In the genomic region with DNA sequence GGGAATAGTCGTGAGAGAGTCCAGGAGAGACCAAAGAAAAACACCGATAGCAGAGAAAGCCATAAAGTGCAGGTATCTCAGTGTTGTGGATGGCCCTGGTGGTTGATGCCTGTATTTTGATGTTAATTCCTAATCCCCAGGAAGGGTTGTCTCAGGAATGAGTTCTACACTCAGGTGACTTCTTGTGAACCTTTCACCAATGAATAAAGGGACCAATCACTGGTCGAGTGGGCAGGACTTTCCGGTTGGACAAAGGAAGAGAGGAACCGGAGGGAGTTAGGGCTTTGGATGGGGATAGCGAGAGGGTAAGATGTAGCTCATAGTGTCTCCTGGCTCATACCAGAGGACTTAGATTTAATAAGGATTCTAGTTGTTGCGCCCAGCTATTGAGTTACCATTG, we compare ENCODE assay signal across 10 mouse cellular contexts. TPM values are rescaled to one million over a fixed set of nuclear protein-coding genes. Genes with fewer than 3 reads are reported as not detected.
DNase-seq lines count a peak whose midpoint lies in the region; ATAC-seq lines count a peak whose summit lies in the region.
"Had no signal": no experiment of that assay in that cellular context is flagged by ENCODE, and none has a peak within 500 bp of the region (broad histone marks: within the 10 kb centered on the region; RNA-seq: fewer than 3 reads in every experiment).

No protein-coding gene starts in this region.

- H3K9ac ChIP-seq in heart, embryonic 15.5 days, result 0 out of 2 replicates have a peak overlapping the region, but pooled peaks have one; percentile 34
- H3K9ac ChIP-seq in intestine, embryonic 14.5 days (ENCODE audit: low read length), result no peak overlapping the region

- no peaks in the 10 kb centered on the region for H3K27me3 ChIP-seq in heart, embryonic 15.5 days
- no peaks in the 10 kb centered on the region for H3K27me3 ChIP-seq in intestine, embryonic 14.5 days (replicated peaks; ENCODE audit: control insufficient read depth, insufficient read depth, low read length)
- H3K27me3 ChIP-seq in limb, embryonic 10.5 days (ENCODE audit: low read depth, poor library complexity, severe bottlenecking), result no peaks in the 10 kb centered on the region

- no peak overlapping the region for H3K27ac ChIP-seq in heart, embryonic 15.5 days
- H3K27ac ChIP-seq in intestine, embryonic 14.5 days (ENCODE audit: low read depth), result no peak overlapping the region
- H3K27ac ChIP-seq in limb, embryonic 10.5 days, result no peak overlapping the region

- ATAC-seq in heart, embryonic 15.5 days (replicated peaks; ENCODE audit: insufficient number of reproducible peaks, insufficient read depth, low FRiP score, low read depth), result no peak
- ATAC-seq in intestine, embryonic 14.5 days (replicated peaks; ENCODE audit: low FRiP score, low TSS enrichment, low read depth), result no peak
- ATAC-seq: forebrain, embryonic 16.5 days had no signal

- 17% methylated on average over 7 of the region's 7 CpGs for WGBS in heart, embryonic 15.5 days
- WGBS in intestine, embryonic 14.5 days, result 19% methylated on average over 7 of the region's 7 CpGs
- WGBS in limb, embryonic 10.5 days, result 16% methylated on average over 7 of the region's 7 CpGs

- DNase-seq in heart, postnatal 25 days (ENCODE audit: low spot score), result no peak
- peak; percentile 76 for DNase-seq in WW6 (ENCODE audit: low read depth, low spot score)
- no peak for DNase-seq in intestine, embryonic 14.5 days (ENCODE audit: low spot score)
- no peak for DNase-seq in limb, embryonic 10.5 days (ENCODE audit: low spot score)
- DNase-seq in c-Kit-positive CD71-positive TER-119-positive erythroid progenitor cells, embryonic 14.5 days (ENCODE audit: low spot score), result no peak
- no peak for DNase-seq in lung, adult 18-20 months
- DNase-seq in right cerebral cortex, postnatal 10 days (ENCODE audit: low spot score in 2 of 2), result no peak
- DNase-seq: lung, adult 2 months had no signal

- 0 out of 2 replicates have a peak, but pooled peaks cover 3% of the 10 kb centered on the region for H3K4me1 ChIP-seq in heart, embryonic 15.5 days (replicated peaks)
- no peaks in the 10 kb centered on the region for H3K4me1 ChIP-seq in intestine, embryonic 14.5 days (replicated peaks; ENCODE audit: control insufficient read depth, insufficient read depth, low read length)
- no peaks in the 10 kb centered on the region for H3K4me1 ChIP-seq in limb, embryonic 10.5 days

- H3K4me3 ChIP-seq in heart, embryonic 15.5 days, result peak overlapping the region; percentile 33
- H3K4me3 ChIP-seq in intestine, embryonic 14.5 days (ENCODE audit: low read depth, low read length), result 0 out of 2 replicates have a peak overlapping the region, but pooled peaks have one; percentile 8
- H3K4me3 ChIP-seq in limb, embryonic 10.5 days, result peak overlapping the region; percentile 23; the same call in 1 of the 2 replicates

- H3K4me2 ChIP-seq in heart, embryonic 15.5 days, result peak overlapping the region; percentile 42
- peak overlapping the region; percentile 11 for H3K4me2 ChIP-seq in intestine, embryonic 14.5 days (ENCODE audit: low read length)

- H3K36me3 ChIP-seq in heart, embryonic 15.5 days, result no peaks in the 10 kb centered on the region
- H3K36me3 ChIP-seq in intestine, embryonic 14.5 days (ENCODE audit: control insufficient read depth, insufficient read depth, low read length), result no peaks in the 10 kb centered on the region
- peaks cover 3% of the 10 kb centered on the region; the same call in 1 of the 2 replicates for H3K36me3 ChIP-seq in limb, embryonic 10.5 days

- no peaks in the 10 kb centered on the region for H3K9me3 ChIP-seq in heart, embryonic 15.5 days (replicated peaks)
- no peaks in the 10 kb centered on the region for H3K9me3 ChIP-seq in intestine, embryonic 14.5 days (ENCODE audit: control insufficient read depth, low read length)
- no peaks in the 10 kb centered on the region for H3K9me3 ChIP-seq in limb, embryonic 10.5 days (replicated peaks)

- intact Hi-C loops in heart, postnatal 25 days (cut with DNase I), result no loop called here

RNA-seq across cellular contexts. Expression of a gene that starts 9.2 kb away (rescaled TPM):
- 33.9 and 37.7 TPM in 2 replicates for polyA plus RNA-seq in heart, embryonic 15.5 days (2015; fragmentation: Nextera tagmentation; extraction: Ambion mirVana)
- total RNA-seq in heart, postnatal 25 days (2021), result 10 to 100 TPM; 21.9 to 22.2 TPM
- polyA plus RNA-seq in intestine, embryonic 14.5 days (2014; fragmentation: Nextera tagmentation; extraction: Ambion mirVana), result 43.8 and 51.1 TPM in 2 replicates
- polyA plus RNA-seq in limb, embryonic 10.5 days (2016; fragmentation: Nextera tagmentation; extraction: Ambion mirVana), result 44.3 and 50.5 TPM in 2 replicates

RNA-seq across cellular contexts. Expression of a gene that starts 24.9 kb away (rescaled TPM):
- 83.6 and 85.0 TPM in 2 replicates for polyA plus RNA-seq in heart, embryonic 15.5 days (2015; fragmentation: Nextera tagmentation; extraction: Ambion mirVana)
- 10 to 100 TPM; 80.7 to 81.5 TPM for total RNA-seq in heart, postnatal 25 days (2021)
- polyA plus RNA-seq in intestine, embryonic 14.5 days (2014; fragmentation: Nextera tagmentation; extraction: Ambion mirVana), result 105 and 114 TPM in 2 replicates
- polyA plus RNA-seq in limb, embryonic 10.5 days (2016; fragmentation: Nextera tagmentation; extraction: Ambion mirVana), result 99.6 and 101 TPM in 2 replicates

RNA-seq across cellular contexts. Expression of a gene that starts 25.7 kb away (rescaled TPM):
- 31.2 and 33.2 TPM in 2 replicates for polyA plus RNA-seq in heart, embryonic 15.5 days (2015; fragmentation: Nextera tagmentation; extraction: Ambion mirVana)
- 10 to 100 TPM; 26.1 to 29.9 TPM for total RNA-seq in heart, postnatal 25 days (2021)
- 31.1 and 34.6 TPM in 2 replicates for polyA plus RNA-seq in intestine, embryonic 14.5 days (2014; fragmentation: Nextera tagmentation; extraction: Ambion mirVana)
- polyA plus RNA-seq in limb, embryonic 10.5 days (2016; fragmentation: Nextera tagmentation; extraction: Ambion mirVana), result 32.8 and 36.3 TPM in 2 replicates

RNA-seq across cellular contexts. Expression of a gene that starts 25.7 kb away (rescaled TPM):
- 77.2 and 91.0 TPM in 2 replicates for polyA plus RNA-seq in heart, embryonic 15.5 days (2015; fragmentation: Nextera tagmentation; extraction: Ambion mirVana)
- total RNA-seq in heart, postnatal 25 days (2021), result 10 to 100 TPM; 74.3 to 84.4 TPM
- polyA plus RNA-seq in intestine, embryonic 14.5 days (2014; fragmentation: Nextera tagmentation; extraction: Ambion mirVana), result 48.2 and 51.4 TPM in 2 replicates
- 149 TPM in 2 replicates for polyA plus RNA-seq in limb, embryonic 10.5 days (2016; fragmentation: Nextera tagmentation; extraction: Ambion mirVana)

RNA-seq across cellular contexts. Expression of a gene that starts 32.0 kb away (rescaled TPM):
- polyA plus RNA-seq in heart, embryonic 15.5 days (2015; fragmentation: Nextera tagmentation; extraction: Ambion mirVana), result 44.9 and 55.6 TPM in 2 replicates
- 10 to 100 TPM; 19.7 to 21.3 TPM for total RNA-seq in heart, postnatal 25 days (2021)
- polyA plus RNA-seq in intestine, embryonic 14.5 days (2014; fragmentation: Nextera tagmentation; extraction: Ambion mirVana), result 63.0 and 68.1 TPM in 2 replicates
- polyA plus RNA-seq in limb, embryonic 10.5 days (2016; fragmentation: Nextera tagmentation; extraction: Ambion mirVana), result 107 and 125 TPM in 2 replicates
